ENCODE assay signal across 9 mouse cellular contexts in genomic region chrX:134296737-134297136, GRCm38 (mm10). TPM values are rescaled to one million over a fixed set of nuclear protein-coding genes. Genes with fewer than 3 reads are reported as not detected.
A peak's percentile ranks its signal among the peaks of the same experiment; 100 is the strongest.
DNase-seq lines count a peak whose midpoint lies in the region; ATAC-seq and TF ChIP-seq lines count a peak whose summit lies in the region.
"Had no signal": no experiment of that assay in that cellular context is flagged by ENCODE, and none has a peak within 500 bp of the region (broad histone marks: within the 10 kb centered on the region; RNA-seq: fewer than 3 reads in every experiment).

No protein-coding gene starts in this region.

- no peak for DNase-seq in heart, postnatal 4 days
- DNase-seq in embryo, embryonic 11 days = peak; percentile 16
- DNase-seq in c-Kit-positive CD71-positive TER-119-positive erythroid progenitor cells, embryonic 14.5 days (ENCODE audit: low spot score) = no peak
- no peak for DNase-seq in frontal cortex, postnatal 25 days (ENCODE audit: low spot score in 2 of 2)

- no peak overlapping the region for H3K9ac ChIP-seq in heart, embryonic 11.5 days (ENCODE audit: low read depth, low read length)
- H3K9ac ChIP-seq in intestine, embryonic 16.5 days (ENCODE audit: low read depth, low read length) = no peak overlapping the region
- H3K9ac ChIP-seq in stomach, embryonic 14.5 days (replicated peaks; ENCODE audit: low read depth, low read length) = no peak overlapping the region

- no peak for TF ChIP-seq CTCF in E14TG2a.4 (conservative IDR thresholded peaks at IDR 0.05; ENCODE audit: low read length)

- H3K4me3 ChIP-seq in heart, embryonic 11.5 days (ENCODE audit: low read depth, low read length) = peak overlapping the region; percentile 45; the same call in 1 of the 2 replicates
- peak overlapping the region; percentile 39 for H3K4me3 ChIP-seq in E14TG2a.4 (replicated peaks; ENCODE audit: low read length)
- H3K4me3 ChIP-seq in intestine, embryonic 16.5 days (ENCODE audit: low read length) = peak overlapping the region; percentile 44
- 0 out of 2 replicates have a peak overlapping the region, but pooled peaks have one; percentile 34 for H3K4me3 ChIP-seq in stomach, embryonic 14.5 days (ENCODE audit: low read depth, low read length)
- H3K4me3 ChIP-seq: erythroblast, embryonic 14.5 days had no signal

- no peaks in the 10 kb centered on the region for H3K9me3 ChIP-seq in heart, embryonic 11.5 days (replicated peaks; ENCODE audit: control insufficient read depth, low read length)
- no peaks in the 10 kb centered on the region for H3K9me3 ChIP-seq in E14TG2a.4 (ENCODE audit: low read length)
- H3K9me3 ChIP-seq in intestine, embryonic 16.5 days (ENCODE audit: control insufficient read depth, low read length) = no peaks in the 10 kb centered on the region
- no peaks in the 10 kb centered on the region for H3K9me3 ChIP-seq in stomach, embryonic 14.5 days (ENCODE audit: control insufficient read depth, low read depth, low read length)

- no peaks in the 10 kb centered on the region for H3K4me1 ChIP-seq in heart, embryonic 11.5 days (ENCODE audit: control insufficient read depth, insufficient read depth, low read length)
- H3K4me1 ChIP-seq in E14TG2a.4 (replicated peaks; ENCODE audit: low read depth, low read length) = peaks cover 21% of the 10 kb centered on the region
- H3K4me1 ChIP-seq in intestine, embryonic 16.5 days (ENCODE audit: control insufficient read depth, insufficient read depth, low read length) = no peaks in the 10 kb centered on the region
- H3K4me1 ChIP-seq in stomach, embryonic 14.5 days (ENCODE audit: control insufficient read depth, insufficient read depth, low read length) = no peaks in the 10 kb centered on the region

- ATAC-seq in heart, embryonic 11.5 days (replicated peaks; ENCODE audit: insufficient number of reproducible peaks, low FRiP score, low TSS enrichment) = no peak
- ATAC-seq in intestine, embryonic 16.5 days = no peak; the same call in 1 of the 2 replicates
- 0 out of 2 replicates have a peak, but pooled peaks have one; percentile 28 for ATAC-seq in stomach, embryonic 14.5 days (ENCODE audit: insufficient number of reproducible peaks, insufficient read depth, low FRiP score, low read depth)

- no peaks in the 10 kb centered on the region for H3K36me3 ChIP-seq in heart, embryonic 11.5 days (ENCODE audit: control insufficient read depth, insufficient read depth, low read length)
- no peaks in the 10 kb centered on the region for H3K36me3 ChIP-seq in E14TG2a.4 (ENCODE audit: insufficient read depth, low read length)
- H3K36me3 ChIP-seq in intestine, embryonic 16.5 days (ENCODE audit: control insufficient read depth, insufficient read depth, low read length) = no peaks in the 10 kb centered on the region
- H3K36me3 ChIP-seq in stomach, embryonic 14.5 days (ENCODE audit: control insufficient read depth, insufficient read depth, low read length) = no peaks in the 10 kb centered on the region

- peaks cover 3% of the 10 kb centered on the region; the same call in 1 of the 2 replicates for H3K27me3 ChIP-seq in heart, embryonic 11.5 days (ENCODE audit: control insufficient read depth, insufficient read depth, low read length)
- peaks cover 34% of the 10 kb centered on the region for H3K27me3 ChIP-seq in E14TG2a.4 (ENCODE audit: insufficient read depth, low read length)
- H3K27me3 ChIP-seq in intestine, embryonic 16.5 days (replicated peaks; ENCODE audit: control insufficient read depth, insufficient read depth, low read length) = peaks cover 3% of the 10 kb centered on the region; the same call in 1 of the 2 replicates
- H3K27me3 ChIP-seq in stomach, embryonic 14.5 days (ENCODE audit: control insufficient read depth, insufficient read depth, low read length) = no peaks in the 10 kb centered on the region

- no peak overlapping the region for H3K27ac ChIP-seq in heart, embryonic 11.5 days (ENCODE audit: low read depth, low read length)
- H3K27ac ChIP-seq in intestine, embryonic 16.5 days (ENCODE audit: low read length) = no peak overlapping the region
- H3K27ac ChIP-seq in stomach, embryonic 14.5 days (ENCODE audit: low read length) = no peak overlapping the region

- H3K4me2 ChIP-seq in heart, embryonic 11.5 days = peak overlapping the region; percentile 73
- peak overlapping the region; percentile 56; the same call in 1 of the 2 replicates for H3K4me2 ChIP-seq in intestine, embryonic 16.5 days (ENCODE audit: low read depth, low read length)
- peak overlapping the region; percentile 47 for H3K4me2 ChIP-seq in stomach, embryonic 14.5 days (replicated peaks; ENCODE audit: low read depth, low read length)

- WGBS in heart, embryonic 11.5 days (ENCODE audit: insufficient replicate concordance) = 22% methylated on average over 7 of the region's 7 CpGs
- WGBS in intestine, embryonic 16.5 days = 41% methylated on average over 7 of the region's 7 CpGs
- 26% methylated on average over 7 of the region's 7 CpGs for WGBS in stomach, embryonic 14.5 days

RNA-seq across cellular contexts. Expression of gene Tmem35a, which starts 1.7 kb away (rescaled TPM):
- polyA plus RNA-seq in heart, embryonic 11.5 days (2014; fragmentation: Nextera tagmentation; extraction: Ambion mirVana) = 2.8 and 3.6 TPM in 2 replicates
- total RNA-seq in heart, postnatal 4 days (2021) = 10 to 100 TPM; 15.5 to 17.0 TPM
- polyA plus RNA-seq in intestine, embryonic 16.5 days (2015; fragmentation: Nextera tagmentation; extraction: Ambion mirVana) = 3.8 and 4.7 TPM in 2 replicates
- polyA plus RNA-seq in stomach, embryonic 14.5 days (2014; fragmentation: Nextera tagmentation; extraction: Ambion mirVana) = 5.1 and 5.3 TPM in 2 replicates
- polyA plus RNA-seq: erythroblast, embryonic 14.5 days had no signal

RNA-seq across cellular contexts. Expression of gene Cenpi, which starts 11.1 kb away (rescaled TPM):
- 28.6 and 28.7 TPM in 2 replicates for polyA plus RNA-seq in heart, embryonic 11.5 days (2014; fragmentation: Nextera tagmentation; extraction: Ambion mirVana)
- 10 to 100 TPM; 15.7 to 17.1 TPM for total RNA-seq in heart, postnatal 4 days (2021)
- polyA plus RNA-seq in intestine, embryonic 16.5 days (2015; fragmentation: Nextera tagmentation; extraction: Ambion mirVana) = 20.3 and 21.2 TPM in 2 replicates
- 35.0 and 40.0 TPM in 2 replicates for polyA plus RNA-seq in stomach, embryonic 14.5 days (2014; fragmentation: Nextera tagmentation; extraction: Ambion mirVana)

RNA-seq across cellular contexts. Expression of gene Trmt2b, which starts 20.0 kb away (rescaled TPM):
- polyA plus RNA-seq in heart, embryonic 11.5 days (2014; fragmentation: Nextera tagmentation; extraction: Ambion mirVana) = 31.4 and 33.1 TPM in 2 replicates
- 10 to 100 TPM; 43.0 to 51.6 TPM for total RNA-seq in heart, postnatal 4 days (2021)
- polyA plus RNA-seq in intestine, embryonic 16.5 days (2015; fragmentation: Nextera tagmentation; extraction: Ambion mirVana) = 25.1 and 27.0 TPM in 2 replicates
- polyA plus RNA-seq in stomach, embryonic 14.5 days (2014; fragmentation: Nextera tagmentation; extraction: Ambion mirVana) = 26.5 TPM in 2 replicates
